In genomic region chr9:10324697-10325368, GRCm38 (mm10) we compare ENCODE assay signal across 9 mouse cellular contexts.
DNase-seq lines count a peak whose midpoint lies in the region; ATAC-seq and TF ChIP-seq lines count a peak whose summit lies in the region.
"Had no signal": no experiment of that assay in that cellular context is flagged by ENCODE, and none has a peak within 500 bp of the region (broad histone marks: within the 10 kb centered on the region; RNA-seq: fewer than 3 reads in every experiment).

No protein-coding gene starts in this region.

- peak; percentile 72 for DNase-seq in forebrain, embryonic 11.5 days (ENCODE audit: low spot score)
- peak; percentile 88 for DNase-seq in midbrain, embryonic 11.5 days (ENCODE audit: low spot score, missing footprints)
- peak; percentile 70 for DNase-seq in brain, embryonic 14.5 days (ENCODE audit: low read depth)
- DNase-seq in lung, postnatal 14 days, result peak; percentile 18

- H3K4me2 ChIP-seq in forebrain, embryonic 11.5 days (ENCODE audit: low read depth, low read length, severe bottlenecking), result no peak overlapping the region
- no peak overlapping the region for H3K4me2 ChIP-seq in forebrain, embryonic 16.5 days (ENCODE audit: low read length)
- no peak overlapping the region for H3K4me2 ChIP-seq in midbrain, embryonic 11.5 days
- no peak overlapping the region for H3K4me2 ChIP-seq in midbrain, embryonic 16.5 days (ENCODE audit: low read length)
- H3K4me2 ChIP-seq: neural tube, embryonic 13.5 days had no signal

- no peak overlapping the region for H3K9ac ChIP-seq in forebrain, embryonic 11.5 days (ENCODE audit: low read length)
- no peak overlapping the region for H3K9ac ChIP-seq in forebrain, embryonic 16.5 days (replicated peaks; ENCODE audit: low read depth, low read length)
- H3K9ac ChIP-seq in midbrain, embryonic 11.5 days (ENCODE audit: low read length), result no peak overlapping the region
- no peak overlapping the region for H3K9ac ChIP-seq in midbrain, embryonic 16.5 days (ENCODE audit: low read depth, low read length)
- H3K9ac ChIP-seq: neural tube, embryonic 13.5 days had no signal

- H3K4me3 ChIP-seq in forebrain, embryonic 11.5 days (ENCODE audit: low read depth, low read length), result no peak overlapping the region
- no peak overlapping the region for H3K4me3 ChIP-seq in forebrain, embryonic 16.5 days (replicated peaks; ENCODE audit: low read length)
- no peak overlapping the region for H3K4me3 ChIP-seq in midbrain, embryonic 11.5 days (ENCODE audit: low read depth, low read length)
- H3K4me3 ChIP-seq in midbrain, embryonic 16.5 days (ENCODE audit: low read depth, low read length), result no peak overlapping the region
- H3K4me3 ChIP-seq: neural tube, embryonic 13.5 days had no signal

- peak; percentile 58 for ATAC-seq in forebrain, embryonic 11.5 days (replicated peaks; ENCODE audit: low FRiP score)
- ATAC-seq in forebrain, embryonic 16.5 days, result no peak
- ATAC-seq in midbrain, embryonic 11.5 days (ENCODE audit: low FRiP score), result peak; percentile 59; the same call in 1 of the 2 replicates
- no peak for ATAC-seq in midbrain, embryonic 16.5 days
- peak; percentile 71 for ATAC-seq in granulocyte monocyte progenitor cell, adult 5-6 weeks (replicated peaks; ENCODE audit: poor library complexity, severe bottlenecking)
- no peak for ATAC-seq in activated CD4-positive, CD25-positive, alpha-beta regulatory T cell, adult 4 months

- peak; percentile 66; the same call in 1 of the 2 replicates for TF ChIP-seq CTCF in brain, embryonic 14.5 days (IDR thresholded peaks at IDR 0.05; ENCODE audit: borderline replicate concordance, extremely low read depth, insufficient read depth, insufficient read length)

- WGBS in forebrain, embryonic 11.5 days, result 48% methylated on average over 7 of the region's 7 CpGs
- WGBS in forebrain, embryonic 16.5 days, result 44% methylated on average over 7 of the region's 7 CpGs
- 41% methylated on average over 7 of the region's 7 CpGs for WGBS in midbrain, embryonic 11.5 days
- 44% methylated on average over 7 of the region's 7 CpGs for WGBS in midbrain, embryonic 16.5 days

- no peaks in the 10 kb centered on the region for H3K36me3 ChIP-seq in forebrain, embryonic 11.5 days (ENCODE audit: control insufficient read depth, insufficient read depth, low read length)
- no peaks in the 10 kb centered on the region for H3K36me3 ChIP-seq in forebrain, embryonic 16.5 days (ENCODE audit: control insufficient read depth, insufficient read depth)
- H3K36me3 ChIP-seq in midbrain, embryonic 11.5 days (ENCODE audit: control insufficient read depth, insufficient read depth, low read length), result no peaks in the 10 kb centered on the region
- H3K36me3 ChIP-seq in midbrain, embryonic 16.5 days (ENCODE audit: control insufficient read depth, insufficient read depth, low read length), result no peaks in the 10 kb centered on the region
- H3K36me3 ChIP-seq: neural tube, embryonic 13.5 days had no signal

- no peaks in the 10 kb centered on the region for H3K9me3 ChIP-seq in forebrain, embryonic 11.5 days (ENCODE audit: control insufficient read depth, low read length)
- H3K9me3 ChIP-seq in forebrain, embryonic 16.5 days (ENCODE audit: control insufficient read depth, low read length), result no peaks in the 10 kb centered on the region
- H3K9me3 ChIP-seq in midbrain, embryonic 11.5 days (ENCODE audit: control insufficient read depth, low read length), result no peaks in the 10 kb centered on the region
- no peaks in the 10 kb centered on the region for H3K9me3 ChIP-seq in midbrain, embryonic 16.5 days (replicated peaks; ENCODE audit: control insufficient read depth, low read length, poor library complexity, severe bottlenecking)
- H3K9me3 ChIP-seq: neural tube, embryonic 13.5 days had no signal

- no peaks in the 10 kb centered on the region for H3K4me1 ChIP-seq in forebrain, embryonic 11.5 days (replicated peaks; ENCODE audit: control insufficient read depth, insufficient read depth, low read length)
- no peaks in the 10 kb centered on the region for H3K4me1 ChIP-seq in forebrain, embryonic 16.5 days (replicated peaks; ENCODE audit: control insufficient read depth, insufficient read depth, low read length)
- no peaks in the 10 kb centered on the region for H3K4me1 ChIP-seq in midbrain, embryonic 11.5 days (ENCODE audit: control insufficient read depth, insufficient read depth, low read length)
- H3K4me1 ChIP-seq in midbrain, embryonic 16.5 days (ENCODE audit: control insufficient read depth, insufficient read depth, low read length), result no peaks in the 10 kb centered on the region
- H3K4me1 ChIP-seq: neural tube, embryonic 13.5 days had no signal

- no peaks in the 10 kb centered on the region for H3K27me3 ChIP-seq in forebrain, embryonic 11.5 days (ENCODE audit: control insufficient read depth, insufficient read depth, low read length)
- H3K27me3 ChIP-seq in forebrain, embryonic 16.5 days (replicated peaks; ENCODE audit: control insufficient read depth, insufficient read depth, low read length), result no peaks in the 10 kb centered on the region
- no peaks in the 10 kb centered on the region for H3K27me3 ChIP-seq in midbrain, embryonic 11.5 days (ENCODE audit: control insufficient read depth, insufficient read depth, low read length)
- no peaks in the 10 kb centered on the region for H3K27me3 ChIP-seq in midbrain, embryonic 16.5 days (ENCODE audit: control insufficient read depth, insufficient read depth, low read depth, low read length)
- H3K27me3 ChIP-seq: neural tube, embryonic 13.5 days had no signal

- no peak for TF ChIP-seq POLR2A in brain, embryonic 14.5 days (IDR thresholded peaks at IDR 0.05; ENCODE audit: borderline replicate concordance, extremely low read depth, insufficient read depth, insufficient read length, poor library complexity, severe bottlenecking)

- H3K27ac ChIP-seq in forebrain, embryonic 11.5 days (ENCODE audit: low read depth, low read length), result no peak overlapping the region
- no peak overlapping the region for H3K27ac ChIP-seq in forebrain, embryonic 16.5 days (ENCODE audit: low read length)
- no peak overlapping the region for H3K27ac ChIP-seq in midbrain, embryonic 11.5 days (ENCODE audit: low read depth, low read length)
- no peak overlapping the region for H3K27ac ChIP-seq in midbrain, embryonic 16.5 days (ENCODE audit: low read length)
- H3K27ac ChIP-seq: neural tube, embryonic 13.5 days had no signal

Comparison
In these comparisons a context has a peak if more than half of its experiments do, and no peak if none do; other contexts are left out.
1. ATAC-seq: peak in forebrain, embryonic 11.5 days (single experiment), midbrain, embryonic 11.5 days (single experiment) and granulocyte monocyte progenitor cell, adult 5-6 weeks (single experiment); none in forebrain, embryonic 16.5 days (single experiment), midbrain, embryonic 16.5 days (single experiment) and activated CD4-positive, CD25-positive, alpha-beta regulatory T cell, adult 4 months (single experiment).
2. DNase-seq: peak in every context shown above with its lines; median percentile 88 in midbrain, embryonic 11.5 days; 72 in forebrain, embryonic 11.5 days; 70 in brain, embryonic 14.5 days; 18 in lung, postnatal 14 days.